Mouse (Mus musculus) olfactory bulb, adult 2 months (tissue): ENCODE measurements around the gene Adk.

Experiments used
- CTCF ChIP-seq: fragments of 200-500 bp; IDR thresholded peaks from 2 replicates; pipeline ENCODE4 v1.5.1; 2012; ENCODE audit warnings: low read depth, mild to moderate bottlenecking, low read length, moderate library complexity; ENCODE audit not compliant: insufficient read depth
- POLR2A ChIP-seq: fragments of 200-500 bp; IDR thresholded peaks from 2 replicates; pipeline ENCODE4 v1.6.1; 2012; ENCODE audit warnings: mild to moderate bottlenecking, low read depth, low read length, moderate library complexity; ENCODE audit not compliant: insufficient read depth

GRCm38 (mm10) chr14:21335691-21336314 is 283.4 kb downstream of the Adk start:
- TF ChIP-seq CTCF (no peak), POLR2A (no peak)
